Mouse (Mus musculus): ENCODE measurements around the gene Plac1.

GRCm38 (mm10) chrX:53110142-53110541, 129.8 kb downstream of the Plac1 start:
- TF ChIP-seq POLR2A (IDR thresholded peaks at IDR 0.05; ENCODE audit: extremely low read depth, insufficient read depth, low read length) (no peak), CTCF (IDR thresholded peaks at IDR 0.05; ENCODE audit: extremely low read depth, insufficient read depth, low read length) (no peak)

Data from cortical plate, adult 2 months (tissue).